Mouse (Mus musculus) layer of hippocampus, adult 18-20 months (tissue): ENCODE data around the gene Sytl5. TPM values are rescaled to one million over a fixed set of nuclear protein-coding genes. Genes with fewer than 3 reads are reported as not detected.

Experiments
- DNase-seq, 2 experiments: peaks; one replicate each; pipeline ENCODE4 v3.0.0; 2022; ENCODE audit warnings: low spot score in 2 of 2
- long read RNA-seq: library from polyadenylated mRNA; stranded (forward); transcript quantifications from one replicate; pipeline ENCODE4 v2.0.0, GENCODE M21; 2021
- total RNA-seq, 2 experiments: library from RNA; stranded (reverse); gene quantifications; 2 replicates each; pipeline ENCODE4 v1.2.3; 2021

The Sytl5 gene
- total RNA-seq: 1 to 10 TPM; 5.7 to 6.9 TPM
- long read RNA-seq: 0 reads

GRCm38 (mm10) chrX:9885322-9885721 is at the start of gene Sytl5:
Sytl5 (plus strand) TSS chrX:9885622.
- no peak for DNase-seq

- no peak for DNase-seq
Observed at GRCm38 (mm10) chrX:9846628-9847027, 38.8 kb upstream of the Sytl5 start, which contains the start of gene Hypm. Hypm (plus strand) TSS chrX:9846928.

GRCm38 (mm10) chrX:9849403-9849802 is 36.0 kb upstream of the Sytl5 start, which contains the start of gene H2al3:
H2al3 (plus strand) TSS chrX:9849703.
- no peak for DNase-seq

- DNase-seq: no peak
Observed at GRCm38 (mm10) chrX:9861859-9862258, 23.6 kb upstream of the Sytl5 start.

- DNase-seq: no peak
Observed at GRCm38 (mm10) chrX:9875519-9875918, 9.9 kb upstream of the Sytl5 start.

- DNase-seq: no peak
Observed at GRCm38 (mm10) chrX:9909572-9909971, 24.1 kb downstream of the Sytl5 start.

GRCm38 (mm10) chrX:9933839-9934238 is 48.4 kb downstream of the Sytl5 start:
- DNase-seq: no peak

GRCm38 (mm10) chrX:9984094-9984669 is 98.8 kb downstream of the Sytl5 start:
- no peak for DNase-seq

GRCm38 (mm10) chrX:10000718-10001117 is 115.3 kb downstream of the Sytl5 start:
- DNase-seq: no peak

- DNase-seq: no peak
Observed at GRCm38 (mm10) chrX:10005946-10006345, 120.5 kb downstream of the Sytl5 start.

- no peak for DNase-seq
Observed at GRCm38 (mm10) chrX:10007675-10008270, 122.4 kb downstream of the Sytl5 start.

- DNase-seq: no peak
Observed at GRCm38 (mm10) chrX:10010202-10010601, 124.8 kb downstream of the Sytl5 start.

- peak in 1 of 2 experiments; percentile 3 for DNase-seq
Observed at GRCm38 (mm10) chrX:10034666-10035065, 149.2 kb downstream of the Sytl5 start.

Other genes starting within 250 kb of the Sytl5 start
- gene Dynlt3, start 222.6 kb upstream of the Sytl5 start, total RNA-seq: 100 to 1,000 TPM; 124 to 132 TPM
- gene Hypm, start 38.7 kb upstream of the Sytl5 start, total RNA-seq: not detected
- gene H2al3, start 35.9 kb upstream of the Sytl5 start, total RNA-seq: not detected
- under 1 TPM; 0.28 to 0.67 TPM for gene Srpx, start 232.1 kb downstream of the Sytl5 start, total RNA-seq